Mouse (Mus musculus): ENCODE data around the gene Htr1f. TPM values are rescaled to one million over a fixed set of nuclear protein-coding genes. Genes with fewer than 3 reads are reported as not detected.

The Htr1f gene
- total and polyA plus RNA-seq, 2 experiments from 2014 or later, result 0.51 to 2.0 TPM

GRCm38 (mm10) chr16:64987564-64987963 lies 118.1 kb downstream of the Htr1f start:
- H3K9ac ChIP-seq (replicated peaks; ENCODE audit: low read length, poor library complexity, severe bottlenecking), result no peak overlapping the region
- no peak overlapping the region for H3K27ac ChIP-seq (ENCODE audit: low read depth, low read length)
- no peak for TF ChIP-seq CTCF (IDR thresholded peaks at IDR 0.05)
- no peaks in the 10 kb centered on the region for H3K36me3 ChIP-seq (ENCODE audit: insufficient read depth, low read length)
- no peaks in the 10 kb centered on the region for H3K9me3 ChIP-seq (ENCODE audit: low read length)
- no peaks in the 10 kb centered on the region for H3K4me1 ChIP-seq (ENCODE audit: insufficient read depth, low read length)
- 85% methylated on average over 6 of the region's 6 CpGs for WGBS
- no peak overlapping the region for H3K4me2 ChIP-seq (ENCODE audit: low read depth, low read length, poor library complexity, severe bottlenecking)
- ATAC-seq (ENCODE audit: low FRiP score) (no peak), DNase-seq (ENCODE audit: low spot score) (no peak)
- no peak overlapping the region for H3K4me3 ChIP-seq (ENCODE audit: low read depth, low read length)
- no peaks in the 10 kb centered on the region for H3K27me3 ChIP-seq (ENCODE audit: insufficient read depth, low read length)

GRCm38 (mm10) chr16:64987049-64987448 lies 118.6 kb downstream of the Htr1f start:
- DNase-seq (ENCODE audit: low spot score), result no peak
- Histone ChIP-seq H3K4me2 (ENCODE audit: low read depth, low read length, poor library complexity, severe bottlenecking) (no peak overlapping the region), H3K9me3 (ENCODE audit: low read length) (no peaks in the 10 kb centered on the region), H3K4me1 (ENCODE audit: insufficient read depth, low read length) (no peaks in the 10 kb centered on the region), H3K27ac (ENCODE audit: low read depth, low read length) (no peak overlapping the region), H3K36me3 (ENCODE audit: insufficient read depth, low read length) (no peaks in the 10 kb centered on the region), H3K9ac (replicated peaks; ENCODE audit: low read length, poor library complexity, severe bottlenecking) (no peak overlapping the region), H3K4me3 (ENCODE audit: low read depth, low read length) (no peak overlapping the region), H3K27me3 (ENCODE audit: insufficient read depth, low read length) (no peaks in the 10 kb centered on the region)
- 78% methylated on average over 2 of the region's 2 CpGs for WGBS
- no peak for TF ChIP-seq CTCF (IDR thresholded peaks at IDR 0.05)
- no peak for ATAC-seq (ENCODE audit: low FRiP score)

GRCm38 (mm10) chr16:64974636-64975035 lies 131.0 kb downstream of the Htr1f start:
- 84% methylated on average over 5 of the region's 5 CpGs for WGBS
- no peak overlapping the region for H3K27ac ChIP-seq (ENCODE audit: low read depth, low read length)
- no peaks in the 10 kb centered on the region for H3K27me3 ChIP-seq (ENCODE audit: insufficient read depth, low read length)
- no peak for DNase-seq (ENCODE audit: low spot score)
- TF ChIP-seq CTCF (IDR thresholded peaks at IDR 0.05), result no peak
- no peak overlapping the region for H3K4me2 ChIP-seq (ENCODE audit: low read depth, low read length, poor library complexity, severe bottlenecking)
- H3K36me3 ChIP-seq (ENCODE audit: insufficient read depth, low read length), result no peaks in the 10 kb centered on the region
- ATAC-seq (ENCODE audit: low FRiP score), result no peak
- H3K9me3 ChIP-seq (ENCODE audit: low read length), result peaks cover 3% of the 10 kb centered on the region; the same call in 1 of the 2 replicates
- H3K9ac ChIP-seq (replicated peaks; ENCODE audit: low read length, poor library complexity, severe bottlenecking), result no peak overlapping the region
- H3K4me3 ChIP-seq (ENCODE audit: low read depth, low read length), result no peak overlapping the region
- no peaks in the 10 kb centered on the region for H3K4me1 ChIP-seq (ENCODE audit: insufficient read depth, low read length)

- Histone ChIP-seq H3K27me3 (ENCODE audit: insufficient read depth, low read length) (no peaks in the 10 kb centered on the region), H3K4me2 (ENCODE audit: low read depth, low read length, poor library complexity, severe bottlenecking) (no peak overlapping the region), H3K9me3 (ENCODE audit: low read length) (peaks cover 3% of the 10 kb centered on the region; the same call in 1 of the 2 replicates), H3K36me3 (ENCODE audit: insufficient read depth, low read length) (no peaks in the 10 kb centered on the region), H3K27ac (ENCODE audit: low read depth, low read length) (no peak overlapping the region), H3K4me1 (ENCODE audit: insufficient read depth, low read length) (no peaks in the 10 kb centered on the region), H3K4me3 (ENCODE audit: low read depth, low read length) (no peak overlapping the region), H3K9ac (replicated peaks; ENCODE audit: low read length, poor library complexity, severe bottlenecking) (no peak overlapping the region)
- WGBS, result 81% methylated on average over 4 of the region's 4 CpGs
- ATAC-seq (ENCODE audit: low FRiP score) (no peak), DNase-seq (ENCODE audit: low spot score) (no peak)
- no peak for TF ChIP-seq CTCF (IDR thresholded peaks at IDR 0.05)
Measured at GRCm38 (mm10) chr16:64973533-64974305, 131.9 kb downstream of the Htr1f start.

GRCm38 (mm10) chr16:64961690-64962089 lies 144.0 kb downstream of the Htr1f start:
- no peak overlapping the region for H3K4me3 ChIP-seq (ENCODE audit: low read depth, low read length)
- no peaks in the 10 kb centered on the region for H3K27me3 ChIP-seq (ENCODE audit: insufficient read depth, low read length)
- no peak; the same call in 1 of the 2 replicates for TF ChIP-seq CTCF (IDR thresholded peaks at IDR 0.05)
- no peaks in the 10 kb centered on the region for H3K4me1 ChIP-seq (ENCODE audit: insufficient read depth, low read length)
- no peak overlapping the region for H3K4me2 ChIP-seq (ENCODE audit: low read depth, low read length, poor library complexity, severe bottlenecking)
- H3K9me3 ChIP-seq (ENCODE audit: low read length), result no peaks in the 10 kb centered on the region
- 93% methylated on average over 4 of the region's 4 CpGs for WGBS
- no peak for DNase-seq (ENCODE audit: low spot score)
- no peaks in the 10 kb centered on the region for H3K36me3 ChIP-seq (ENCODE audit: insufficient read depth, low read length)
- no peak overlapping the region for H3K27ac ChIP-seq (ENCODE audit: low read depth, low read length)
- ATAC-seq (ENCODE audit: low FRiP score), result no peak
- no peak overlapping the region for H3K9ac ChIP-seq (replicated peaks; ENCODE audit: low read length, poor library complexity, severe bottlenecking)

GRCm38 (mm10) chr16:64941646-64942195 lies 163.9 kb downstream of the Htr1f start:
- H3K36me3 ChIP-seq (ENCODE audit: insufficient read depth, low read length), result no peaks in the 10 kb centered on the region
- H3K27ac ChIP-seq (ENCODE audit: low read depth, low read length), result no peak overlapping the region
- WGBS, result 87% methylated on average over 5 of the region's 5 CpGs
- no peak overlapping the region for H3K9ac ChIP-seq (replicated peaks; ENCODE audit: low read length, poor library complexity, severe bottlenecking)
- H3K9me3 ChIP-seq (ENCODE audit: low read length), result no peaks in the 10 kb centered on the region
- H3K4me1 ChIP-seq (ENCODE audit: insufficient read depth, low read length), result no peaks in the 10 kb centered on the region
- H3K27me3 ChIP-seq (ENCODE audit: insufficient read depth, low read length), result no peaks in the 10 kb centered on the region
- no peak overlapping the region for H3K4me3 ChIP-seq (ENCODE audit: low read depth, low read length)
- no peak overlapping the region for H3K4me2 ChIP-seq (ENCODE audit: low read depth, low read length, poor library complexity, severe bottlenecking)
- TF ChIP-seq CTCF (IDR thresholded peaks at IDR 0.05), result no peak
- DNase-seq (ENCODE audit: low spot score), result no peak
- no peak for ATAC-seq (ENCODE audit: low FRiP score)
